Mouse (Mus musculus) yolk sac, embryonic 10.5 days (tissue): Measurements from ENCODE around the gene 1110017D15Rik.
A peak's percentile ranks its signal among the peaks of the same experiment; 100 is the strongest.
"Not testable (repeated sequence)": the region's sequence is repeated elsewhere in the genome, so short reads cannot be mapped to it uniquely, and the experiment has no call there.

Experiments
- DNase-seq: peaks from one replicate; pipeline ENCODE4 v3.0.0-alpha.2; 2017; ENCODE audit warnings: low spot score

Gene 1110017D15Rik

DNA sequence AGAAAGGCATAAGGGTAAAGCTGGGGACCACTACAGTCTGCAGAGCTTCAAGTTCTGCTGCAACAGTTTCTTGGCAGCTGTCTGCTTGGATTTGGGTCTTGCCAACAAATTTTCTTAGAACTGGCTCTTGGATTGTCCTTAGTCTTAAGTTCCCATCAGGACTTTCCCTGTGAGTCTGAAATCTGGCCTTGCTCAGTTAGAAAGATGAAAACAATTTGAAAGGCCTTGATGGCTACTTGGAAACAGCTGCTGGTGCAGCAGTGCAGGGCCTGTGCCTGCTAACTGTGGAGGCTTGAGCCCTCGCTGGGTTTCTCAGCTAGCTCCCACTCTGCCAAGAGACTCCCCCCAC is 37.7 kb downstream of the 1110017D15Rik start:
- DNase-seq = no peak

DNA sequence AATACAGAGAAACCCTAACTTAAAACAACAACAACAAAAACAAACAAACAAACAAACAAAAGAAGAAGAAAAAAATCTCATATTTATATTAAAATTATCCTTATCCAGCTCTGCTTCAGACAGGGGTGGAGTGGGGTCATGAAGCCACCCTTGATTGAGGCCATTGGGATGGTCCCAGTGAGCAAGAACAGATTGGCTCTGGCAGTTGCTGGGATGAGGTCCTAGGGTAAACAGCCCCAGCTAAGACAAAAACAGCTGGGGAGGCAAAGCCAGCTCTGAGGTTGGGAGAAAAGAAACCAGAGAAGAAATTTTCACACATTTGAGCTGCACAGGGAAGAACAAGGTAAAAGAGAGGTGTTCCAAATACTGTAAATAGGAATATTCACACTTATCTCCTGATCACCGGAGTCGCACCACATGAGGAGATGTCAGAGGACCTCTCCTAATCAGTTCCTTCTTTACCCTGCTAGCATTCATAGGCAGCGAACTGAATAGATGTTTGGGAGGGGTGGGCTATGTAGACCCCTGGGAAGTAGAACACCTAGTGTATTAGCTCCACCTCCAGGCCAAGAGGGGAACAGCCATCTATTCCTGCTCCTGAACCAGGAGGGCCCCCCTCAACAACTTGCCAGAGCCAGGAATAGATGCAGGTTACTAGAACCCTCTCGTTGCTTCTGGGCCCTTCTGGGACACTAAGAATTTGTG is 38.2 kb downstream of the 1110017D15Rik start:
- no peak for DNase-seq

DNA sequence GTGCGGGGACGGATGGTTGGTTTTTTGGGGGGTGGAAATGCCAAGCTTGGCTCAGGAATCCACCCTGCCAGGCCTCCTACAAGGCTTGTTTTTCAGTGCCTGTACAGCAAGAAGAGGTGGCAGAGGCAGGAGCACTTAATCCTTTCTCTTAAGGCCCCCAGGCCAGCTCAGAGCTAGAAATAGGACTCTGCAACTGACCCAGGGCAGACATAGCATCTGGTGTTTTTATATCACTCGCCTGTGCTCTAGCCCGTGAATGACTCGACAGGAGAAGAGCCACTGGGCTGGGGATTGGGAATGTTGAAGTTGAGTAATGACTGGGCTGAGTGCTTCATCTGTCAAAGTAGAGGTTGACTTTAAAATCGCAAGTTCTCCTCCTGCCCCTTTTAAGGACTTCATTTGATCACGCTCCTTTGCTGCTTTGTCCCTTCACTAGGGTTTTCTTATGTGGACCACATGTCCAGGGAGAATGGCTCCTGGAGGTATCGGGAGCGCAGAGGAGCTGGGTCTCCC is 39.4 kb downstream of the 1110017D15Rik start:
- DNase-seq = no peak

DNA sequence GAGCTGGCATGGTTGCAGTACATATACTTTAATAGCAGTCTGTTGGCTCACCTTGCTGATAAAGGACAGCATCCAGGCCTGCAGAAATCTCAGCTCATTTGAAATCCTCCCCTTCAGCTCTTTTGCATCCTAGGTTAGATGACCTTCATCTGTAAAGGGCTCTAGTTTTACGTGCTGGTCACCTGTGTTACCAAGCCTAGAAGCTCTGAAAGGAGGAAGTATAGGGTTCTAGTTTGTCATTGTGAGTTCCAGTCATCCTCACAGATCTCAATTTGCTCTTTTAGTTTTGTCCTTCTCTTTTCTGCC is 45.8 kb downstream of the 1110017D15Rik start:
- no peak for DNase-seq

DNA sequence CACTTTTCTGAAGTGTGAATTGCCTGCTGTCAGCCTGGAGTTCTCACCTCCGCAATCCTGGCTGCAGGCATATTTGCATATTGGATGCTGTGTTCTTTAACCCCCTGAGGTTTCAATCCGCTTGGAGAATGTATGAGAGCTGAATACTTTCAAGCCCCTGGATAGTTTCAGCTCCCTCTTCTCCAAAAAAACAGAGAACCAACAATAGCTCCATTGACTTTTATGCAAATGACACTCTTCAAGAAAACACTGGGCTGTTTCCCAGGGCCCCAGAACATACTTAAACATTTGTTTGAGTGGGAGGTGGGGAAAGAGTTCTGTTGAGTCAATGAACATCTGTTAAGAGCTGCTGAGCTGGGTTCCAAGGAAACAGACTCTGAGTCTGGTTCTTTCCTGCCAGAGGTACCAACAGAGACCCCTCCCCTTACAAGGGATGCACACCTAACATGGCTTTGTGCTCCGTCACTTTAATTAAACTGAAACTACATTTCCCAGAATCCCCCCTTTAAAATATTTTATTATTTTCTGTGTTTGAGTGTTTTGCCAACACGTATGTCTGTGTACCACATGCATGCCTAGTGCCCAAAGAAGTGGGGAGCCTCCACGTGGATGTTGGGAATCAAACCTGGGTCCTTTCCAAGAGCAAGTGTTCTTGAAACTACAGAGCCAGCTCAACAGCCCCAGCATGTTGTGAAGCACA is 46.3 kb downstream of the 1110017D15Rik start:
- no peak for DNase-seq

DNA sequence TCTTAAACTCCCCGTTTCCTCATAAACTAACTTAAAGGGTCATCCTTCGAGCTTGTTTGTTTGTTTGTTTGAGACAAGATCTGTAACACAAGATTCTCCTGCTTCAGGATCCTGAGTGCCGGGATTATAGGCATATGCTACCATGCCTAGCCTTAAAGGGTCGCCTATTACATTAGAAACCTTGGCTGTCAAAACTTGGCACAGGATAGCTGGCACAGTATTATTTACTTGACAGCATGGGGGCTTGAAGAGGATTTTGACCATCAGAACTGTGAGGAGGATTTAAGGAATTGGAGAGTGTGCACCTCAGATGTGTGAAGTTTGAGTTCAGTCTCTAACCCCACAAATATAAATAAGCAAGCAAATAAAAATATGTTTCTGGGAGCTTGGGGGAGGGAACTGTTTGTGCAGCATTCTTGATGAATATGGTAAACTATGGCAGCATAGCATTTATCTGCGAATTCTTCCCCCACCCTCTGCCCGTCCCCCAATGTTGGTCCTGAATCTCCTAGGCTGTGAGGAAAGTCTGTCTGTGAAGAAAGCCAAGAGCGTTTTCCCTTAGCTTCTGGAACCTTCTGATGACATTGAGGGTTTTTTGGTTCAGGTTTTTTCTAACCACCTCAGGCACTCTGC is 47.0 kb downstream of the 1110017D15Rik start:
- DNase-seq = no peak

DNA sequence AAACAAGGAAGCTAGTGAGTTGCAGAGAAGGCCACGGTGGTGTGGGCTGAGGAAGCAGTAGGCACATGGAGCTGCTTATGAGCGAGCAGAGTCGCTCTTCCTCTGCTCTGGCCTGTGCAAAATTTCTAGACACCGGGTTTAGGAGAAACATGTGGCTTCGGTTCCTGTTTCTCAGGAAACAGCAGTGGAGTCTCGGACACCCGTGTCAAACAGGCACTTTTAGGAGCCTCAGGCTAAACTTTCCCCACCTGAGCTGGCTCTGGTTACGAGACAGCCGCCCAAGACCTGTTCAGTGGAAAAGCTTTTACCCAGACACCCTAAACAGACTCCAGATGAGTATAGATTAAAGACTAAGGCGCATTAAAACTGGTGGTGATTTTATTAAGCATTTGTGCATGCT is 47.9 kb downstream of the 1110017D15Rik start:
- DNase-seq = no peak

DNA sequence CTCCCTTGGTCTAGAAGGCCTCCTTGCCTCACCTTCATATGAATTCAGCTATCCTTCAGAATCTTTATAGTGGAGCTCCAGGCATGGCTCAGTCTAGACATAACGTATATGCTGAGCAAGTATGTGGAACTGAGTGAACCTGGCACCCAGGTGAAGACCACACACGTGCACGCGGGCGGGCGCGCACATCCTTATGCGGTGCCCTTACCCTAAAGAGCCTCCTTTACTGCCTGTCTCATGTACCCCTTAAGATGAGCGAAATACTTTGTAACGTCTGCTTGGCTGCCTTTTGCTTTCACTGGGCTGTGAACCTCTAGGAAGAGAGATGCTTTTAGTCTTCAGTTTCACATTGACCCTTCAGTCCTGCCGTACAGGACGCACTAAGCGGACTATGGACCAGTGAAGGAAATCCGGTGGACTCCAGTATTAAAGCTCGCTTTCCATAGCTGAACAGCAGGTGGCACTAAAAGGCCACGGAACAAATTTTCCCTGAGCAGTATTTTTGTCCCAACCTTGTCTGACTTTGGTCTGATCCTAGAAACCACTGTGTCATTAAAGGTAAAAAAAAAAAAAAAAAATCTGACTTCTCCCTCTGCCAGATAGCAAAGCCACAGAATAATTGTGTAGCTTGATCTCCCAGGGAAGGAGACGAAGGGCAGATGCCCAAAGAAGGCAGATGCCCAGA is 48.6 kb downstream of the 1110017D15Rik start:
- peak; percentile 53 for DNase-seq

DNA sequence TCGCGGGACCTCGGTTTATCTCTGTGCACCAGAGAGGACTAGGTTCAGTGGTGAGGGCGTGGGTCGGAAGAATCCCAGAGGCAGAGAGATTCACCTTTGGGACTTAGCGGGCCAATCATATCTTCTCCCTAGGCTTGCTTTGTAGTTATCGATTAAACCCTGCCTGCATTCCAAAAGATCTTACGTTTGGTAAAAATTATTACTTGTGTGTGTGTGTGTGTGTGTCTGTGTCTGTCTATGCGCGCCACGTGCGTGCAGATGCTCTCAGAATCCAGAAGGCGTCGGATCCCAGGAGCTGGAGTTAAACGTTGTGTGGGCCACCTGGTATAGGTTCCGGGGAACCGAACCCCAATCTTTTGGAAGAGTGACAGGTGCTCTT is 51.9 kb downstream of the 1110017D15Rik start:
- DNase-seq = no peak

DNA sequence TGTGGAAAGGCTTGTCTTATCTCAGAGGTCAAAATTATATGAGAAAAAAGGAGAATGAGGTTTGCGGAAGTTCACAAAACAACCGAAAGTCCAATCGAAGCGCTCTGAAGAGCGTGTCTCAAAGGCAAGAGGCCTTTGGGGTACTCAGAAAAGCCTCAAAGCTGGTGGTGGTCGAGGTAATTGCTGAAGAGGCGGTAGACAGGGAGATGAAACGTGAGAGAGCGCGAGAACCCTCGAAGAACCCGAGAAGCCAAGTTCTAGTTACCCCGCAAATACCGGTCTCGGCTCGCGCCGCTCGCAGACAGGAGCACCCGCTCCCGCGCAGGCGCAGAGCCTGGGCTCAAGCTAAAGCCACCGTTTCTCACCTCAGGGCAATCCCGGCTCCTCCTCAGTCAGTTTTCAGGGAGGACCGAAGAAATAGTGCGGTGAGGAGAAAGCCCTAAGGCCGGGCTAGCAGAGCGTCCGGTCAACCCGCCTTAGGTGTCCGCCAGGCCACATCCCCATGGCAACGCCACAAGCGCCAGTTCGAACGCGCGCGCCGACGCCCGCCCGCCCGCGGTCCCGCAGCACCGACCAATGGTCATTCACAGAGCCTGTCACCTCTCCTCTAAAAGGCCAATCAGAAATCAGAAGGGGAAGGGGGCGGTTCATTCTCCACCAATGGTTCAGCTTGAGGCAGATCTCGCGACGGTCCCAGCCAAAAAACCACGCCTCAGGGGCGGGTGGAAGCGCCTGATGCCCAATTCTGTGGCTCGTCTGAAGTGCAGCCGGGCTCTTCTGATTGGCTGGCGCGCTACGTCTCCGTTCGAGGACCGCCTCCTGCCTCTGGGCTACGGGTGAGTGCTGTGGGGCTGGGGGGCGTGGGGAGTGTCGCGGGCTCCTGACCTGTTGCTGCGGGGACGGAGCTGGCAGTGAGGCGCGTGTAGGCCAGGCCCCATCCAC is 52.5 kb downstream of the 1110017D15Rik start, which contains the start of the genes Kif24 and Nudt2:
TSS of gene Kif24 (minus strand) at position 543 of the 942 bp plus-strand sequence.
TSS of gene Nudt2 (plus strand) at position 807 of the 942 bp plus-strand sequence.
- peak; percentile 99 for DNase-seq

DNA sequence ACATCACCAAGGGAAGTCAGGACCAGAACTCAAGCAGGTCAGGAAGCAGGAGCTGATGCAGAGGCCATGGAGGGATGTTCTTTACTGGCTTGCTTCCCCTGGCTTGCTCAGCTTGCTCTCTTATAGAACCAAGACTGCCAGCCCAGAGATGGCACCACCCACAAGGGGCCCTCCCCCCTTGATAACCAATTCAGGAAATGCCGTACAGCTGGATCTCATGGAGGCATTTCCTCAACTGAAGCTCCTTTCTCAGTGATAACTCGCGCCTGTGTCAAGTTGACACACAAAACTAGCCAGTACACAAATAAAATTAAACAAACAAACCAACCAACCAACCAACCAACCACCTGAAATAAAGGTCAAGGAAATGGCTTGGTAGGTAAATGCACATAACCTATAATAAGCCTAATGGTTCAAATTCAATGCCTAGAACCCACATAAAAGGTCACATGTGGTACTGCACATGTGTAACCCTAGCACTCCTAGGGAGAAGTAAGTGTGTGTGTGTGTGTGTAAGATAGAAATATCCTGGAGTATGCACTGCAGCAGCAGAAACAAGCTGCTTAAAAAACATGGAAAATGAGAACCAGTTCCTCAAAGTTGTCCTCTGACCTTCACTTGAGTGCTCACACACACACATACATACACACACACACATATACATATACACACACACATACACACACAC is 53.9 kb downstream of the 1110017D15Rik start:
- DNase-seq = not testable (repeated sequence)

DNA sequence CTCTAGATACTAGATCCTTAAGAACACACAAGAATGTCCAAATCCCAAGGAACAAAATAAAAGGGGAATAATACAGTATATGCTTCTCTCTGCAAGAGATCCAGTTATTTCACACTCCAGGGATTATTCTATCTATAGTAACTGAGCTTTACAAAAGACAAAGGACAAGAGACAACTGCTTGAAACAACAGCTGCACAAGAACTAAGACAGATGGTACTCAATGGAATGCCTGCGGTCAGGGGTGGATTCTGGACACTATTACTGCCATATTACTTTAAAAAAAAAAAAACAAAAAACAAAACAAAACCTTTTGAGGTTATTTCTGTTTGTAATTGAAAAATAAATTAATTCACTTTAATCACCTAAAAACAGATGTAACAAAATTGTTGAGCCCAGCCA is 56.4 kb downstream of the 1110017D15Rik start:
- DNase-seq = no peak
